Mouse (Mus musculus) hindbrain, embryonic 12.5 days (tissue): Measurements from ENCODE around the gene Dcp1a. TPM values are rescaled to one million over a fixed set of nuclear protein-coding genes. Genes with fewer than 3 reads are reported as not detected.

ENCODE experiments used
- ATAC-seq: fragments of 200-750 bp; cut with Nextera tagmentation; 2 replicates; pipeline ENCODE4 v1.8.0; 2017; ENCODE audit warnings: moderate TSS enrichment; ENCODE audit not compliant: low FRiP score
- H3K27ac ChIP-seq: fragments of 300-500 bp; sonication (generic); 2 replicates; pipeline ENCODE4 v1.5.1; 2016; ENCODE audit warnings: mild to moderate bottlenecking
- H3K27me3 ChIP-seq: fragments of 300-500 bp; sonication (generic); 2 replicates; pipeline ENCODE4 v1.6.1; 2016; ENCODE audit warnings: mild to moderate bottlenecking
- H3K36me3 ChIP-seq: fragments of 300-500 bp; sonication (generic); 2 replicates; pipeline ENCODE4 v1.6.1; 2016; ENCODE audit warnings: mild to moderate bottlenecking
- H3K4me1 ChIP-seq: fragments of 300-500 bp; sonication (generic); 2 replicates; pipeline ENCODE4 v1.6.1; 2016
- H3K4me2 ChIP-seq: fragments of 300-500 bp; sonication (generic); replicated peaks from 2 replicates; pipeline ENCODE4 v1.6.1; 2016; ENCODE audit warnings: mild to moderate bottlenecking
- H3K4me3 ChIP-seq: fragments of 300-500 bp; sonication (generic); 2 replicates; pipeline ENCODE4 v1.5.1; 2016; ENCODE audit warnings: mild to moderate bottlenecking
- H3K9ac ChIP-seq: fragments of 300-500 bp; sonication (generic); 2 replicates; pipeline ENCODE4 v1.6.1; 2016; ENCODE audit warnings: mild to moderate bottlenecking, moderate library complexity
- H3K9me3 ChIP-seq: fragments of 300-500 bp; sonication (generic); replicated peaks from 2 replicates; pipeline ENCODE4 v1.6.1; 2016; ENCODE audit warnings: mild to moderate bottlenecking
- WGBS: fragments of 180-500 bp; shearing (Covaris S2); methylation state at CpG from one replicate; pipeline ENCODE4 v1.1.7; 2016; 5-methylcytosine and 5-hydroxymethylcytosine counted together
- polyA plus RNA-seq: library from polyadenylated mRNA; unstranded; fragments of >200 nt; fragmentation: Nextera tagmentation; extraction: Ambion mirVana; gene quantifications from 2 replicates; pipeline ENCODE4 v1.2.1, GENCODE M21; 2016

The Dcp1a gene
- polyA plus RNA-seq, 1 experiment from 2014 or later, result 29.2 TPM

DNA sequence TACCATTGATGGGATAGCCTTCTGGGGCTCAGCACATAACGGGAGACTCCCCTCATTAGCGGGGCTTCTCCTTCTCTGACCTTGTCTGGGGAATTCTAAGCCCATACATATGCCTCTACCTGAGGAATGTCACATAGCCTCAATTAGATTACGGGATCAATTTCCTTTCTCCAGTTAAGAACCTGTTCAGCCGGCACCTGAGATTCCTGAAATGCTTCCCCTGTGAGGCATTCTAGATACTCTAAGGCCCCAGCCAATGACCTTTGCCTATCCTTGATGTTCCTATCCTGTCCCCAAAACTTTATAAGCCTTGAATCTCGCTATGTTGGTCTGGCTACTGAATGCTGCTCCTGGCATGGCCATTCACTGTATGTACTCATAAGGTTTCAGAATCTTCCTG is 5.7 kb upstream of the Dcp1a start:
- Histone ChIP-seq H3K9ac (no peak overlapping the region), H3K27ac (no peak overlapping the region), H3K27me3 (no peaks in the 10 kb centered on the region), H3K9me3 (no peaks in the 10 kb centered on the region), H3K36me3 (no peaks in the 10 kb centered on the region), H3K4me3 (no peak overlapping the region), H3K4me1 (no peaks in the 10 kb centered on the region), H3K4me2 (no peak overlapping the region)
- ATAC-seq, result no peak
- 71% methylated on average over 5 of the region's 5 CpGs for WGBS

DNA sequence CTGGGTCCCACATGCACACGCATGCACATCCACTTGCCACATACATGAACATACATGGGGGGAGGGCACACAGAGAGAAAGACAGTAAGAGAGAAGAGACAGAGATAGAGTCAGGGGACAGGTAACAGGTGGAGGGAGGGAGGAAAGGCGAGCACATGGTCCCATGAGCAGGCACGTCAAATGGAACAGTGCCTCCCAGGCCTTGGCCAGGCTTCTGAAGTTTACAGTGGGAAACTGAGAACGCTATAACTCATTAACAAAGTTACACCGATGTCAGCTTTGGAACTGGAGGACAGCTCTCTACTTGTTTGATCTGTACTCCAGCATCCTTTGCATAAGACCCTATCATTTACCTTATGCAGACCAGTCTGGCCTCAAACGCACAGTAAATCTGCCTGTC is 4.9 kb upstream of the Dcp1a start:
- no peak for ATAC-seq
- 85% methylated on average over 6 of the region's 6 CpGs for WGBS
- no peaks in the 10 kb centered on the region for H3K27me3 ChIP-seq
- no peak overlapping the region for H3K27ac ChIP-seq
- no peak overlapping the region for H3K9ac ChIP-seq
- H3K9me3 ChIP-seq, result no peaks in the 10 kb centered on the region
- H3K36me3 ChIP-seq, result no peaks in the 10 kb centered on the region
- H3K4me3 ChIP-seq, result no peak overlapping the region
- no peak overlapping the region for H3K4me2 ChIP-seq
- no peaks in the 10 kb centered on the region for H3K4me1 ChIP-seq

DNA sequence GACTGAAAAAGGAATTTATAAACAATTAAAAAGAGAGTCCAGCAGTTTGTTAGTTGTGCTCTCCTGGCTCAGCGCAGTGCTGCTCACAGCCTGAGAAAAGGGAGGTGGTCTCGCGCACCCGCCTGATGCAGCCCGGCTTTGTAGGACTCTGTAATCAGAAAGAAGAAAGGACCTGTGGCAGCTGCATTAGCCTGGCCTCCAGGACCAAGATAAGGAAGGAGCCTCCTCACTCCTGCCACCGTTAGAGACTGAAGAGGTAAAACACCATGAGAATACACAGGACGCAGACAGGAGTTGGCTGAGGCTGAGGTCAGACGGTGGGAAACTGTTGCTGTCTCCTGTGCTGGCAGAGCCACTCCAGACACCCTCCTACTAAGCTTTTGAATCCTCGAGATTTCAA is 12.0 kb downstream of the Dcp1a start, which contains the start of gene Cacna1d:
TSS of gene Cacna1d (minus strand) at position 114 of the 400 bp plus-strand sequence.
- Histone ChIP-seq H3K4me3 (no peak within 1 kb of the TSS), H3K36me3 (peaks cover 48% of the 10 kb centered on the region), H3K9ac (no peak within 1 kb of the TSS), H3K27ac (no peak within 1 kb of the TSS), H3K4me1 (no peaks in the 10 kb centered on the region), H3K9me3 (no peaks in the 10 kb centered on the region), H3K4me2 (no peak within 1 kb of the TSS), H3K27me3 (no peaks in the 10 kb centered on the region)
- no peak for ATAC-seq
- WGBS, result 95% methylated on average over 9 of the region's 9 CpGs

DNA sequence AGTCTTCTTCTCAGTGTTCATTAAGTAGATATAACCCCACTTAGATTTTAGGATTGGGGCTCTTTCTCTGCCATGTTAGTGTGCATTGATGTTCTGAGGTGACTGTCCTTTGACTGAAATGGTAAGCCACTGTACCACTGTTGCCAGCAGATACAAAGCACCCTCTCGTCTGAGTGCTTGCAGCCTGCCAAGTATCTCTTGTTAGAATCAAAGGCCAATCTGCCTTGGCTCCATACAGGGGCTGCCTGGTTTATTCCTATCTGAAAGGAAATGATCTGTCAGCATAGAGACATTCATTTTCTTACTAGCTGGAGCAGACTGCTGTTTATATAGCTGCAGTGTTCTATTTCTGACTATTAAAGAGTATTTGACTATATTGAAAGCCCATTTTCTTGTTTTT is 13.9 kb downstream of the Dcp1a start:
- Histone ChIP-seq H3K9me3 (no peaks in the 10 kb centered on the region), H3K27me3 (no peaks in the 10 kb centered on the region), H3K4me1 (no peaks in the 10 kb centered on the region), H3K36me3 (peaks cover 38% of the 10 kb centered on the region), H3K4me3 (no peak overlapping the region), H3K9ac (no peak overlapping the region), H3K4me2 (no peak overlapping the region), H3K27ac (no peak overlapping the region)
- WGBS, result 86% methylated on average over 1 of the region's 1 CpGs
- no peak for ATAC-seq

DNA sequence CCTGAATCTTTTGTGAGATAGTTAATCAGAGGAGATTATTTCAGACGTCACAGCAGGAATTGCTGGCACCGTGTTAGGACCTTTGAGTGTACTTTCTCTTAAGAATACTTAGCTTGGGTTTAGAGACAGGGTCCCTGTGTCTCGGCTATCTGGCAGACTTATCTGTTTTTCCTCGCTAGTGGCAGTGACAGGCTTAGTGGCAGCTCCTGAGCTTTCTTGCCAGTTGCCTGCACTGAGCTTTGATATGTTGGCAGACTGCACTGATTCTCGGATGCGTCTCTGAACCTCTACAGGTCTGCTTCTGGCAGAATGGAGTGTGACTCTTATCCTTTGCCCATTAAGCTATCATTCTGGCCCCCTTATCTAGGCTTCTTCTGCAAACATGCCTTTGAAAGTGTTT is 15.7 kb downstream of the Dcp1a start:
- no peak overlapping the region for H3K4me2 ChIP-seq
- no peaks in the 10 kb centered on the region for H3K4me1 ChIP-seq
- H3K36me3 ChIP-seq, result peaks cover 45% of the 10 kb centered on the region
- no peaks in the 10 kb centered on the region for H3K27me3 ChIP-seq
- no peaks in the 10 kb centered on the region for H3K9me3 ChIP-seq
- H3K27ac ChIP-seq, result no peak overlapping the region
- ATAC-seq, result no peak
- no peak overlapping the region for H3K4me3 ChIP-seq
- no peak overlapping the region for H3K9ac ChIP-seq
- 84% methylated on average over 6 of the region's 6 CpGs for WGBS

DNA sequence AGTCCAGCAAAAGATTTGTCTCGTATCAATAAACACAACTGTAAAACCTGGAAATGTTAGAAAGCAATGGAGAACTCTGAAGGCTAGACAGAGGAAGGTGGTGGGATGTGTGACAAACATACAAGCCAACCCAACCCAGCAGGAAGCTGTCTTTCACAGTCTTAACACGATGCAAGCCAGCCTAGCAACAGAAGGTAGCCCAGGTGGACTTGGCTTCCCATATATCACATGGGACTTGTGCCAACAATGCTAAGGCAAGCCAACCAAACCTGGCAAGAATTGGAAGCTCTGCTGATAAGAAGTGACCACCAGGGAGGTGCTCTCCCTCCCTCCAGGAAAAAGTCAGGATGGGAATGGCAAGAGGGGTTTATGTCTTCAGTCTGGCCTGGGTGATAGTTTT is 18.9 kb downstream of the Dcp1a start:
- Histone ChIP-seq H3K9ac (no peak overlapping the region), H3K27me3 (no peaks in the 10 kb centered on the region), H3K9me3 (no peaks in the 10 kb centered on the region), H3K36me3 (peaks cover 44% of the 10 kb centered on the region), H3K27ac (no peak overlapping the region), H3K4me3 (no peak overlapping the region), H3K4me1 (no peaks in the 10 kb centered on the region), H3K4me2 (no peak overlapping the region)
- WGBS, result 88% methylated on average over 2 of the region's 2 CpGs
- no peak for ATAC-seq

DNA sequence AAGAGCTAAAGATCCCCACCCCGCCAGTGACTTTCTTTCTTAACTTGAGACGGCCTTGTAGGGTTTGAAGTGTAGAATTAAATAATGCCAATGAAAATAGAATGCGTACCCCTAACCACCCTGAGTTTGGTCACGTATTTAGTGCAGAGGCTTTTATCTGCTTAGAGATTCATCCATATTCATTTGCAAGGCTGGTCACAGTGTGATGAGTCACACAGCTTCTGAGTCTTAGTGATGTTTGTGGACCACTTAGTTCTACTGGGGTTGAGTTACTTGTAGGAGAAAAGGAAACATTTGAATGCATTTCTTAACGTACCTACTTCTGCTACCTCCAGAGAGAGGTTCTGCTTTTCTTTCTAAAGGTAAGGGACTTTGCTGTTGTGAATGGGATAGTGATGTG is 25.7 kb downstream of the Dcp1a start:
- 86% methylated on average over 5 of the region's 5 CpGs for WGBS
- no peaks in the 10 kb centered on the region for H3K4me1 ChIP-seq
- H3K36me3 ChIP-seq, result peaks cover 54% of the 10 kb centered on the region
- H3K27me3 ChIP-seq, result no peaks in the 10 kb centered on the region
- H3K4me3 ChIP-seq, result no peak overlapping the region
- ATAC-seq, result no peak
- H3K9ac ChIP-seq, result no peak overlapping the region
- H3K4me2 ChIP-seq, result no peak overlapping the region
- H3K9me3 ChIP-seq, result no peaks in the 10 kb centered on the region
- H3K27ac ChIP-seq, result no peak overlapping the region

DNA sequence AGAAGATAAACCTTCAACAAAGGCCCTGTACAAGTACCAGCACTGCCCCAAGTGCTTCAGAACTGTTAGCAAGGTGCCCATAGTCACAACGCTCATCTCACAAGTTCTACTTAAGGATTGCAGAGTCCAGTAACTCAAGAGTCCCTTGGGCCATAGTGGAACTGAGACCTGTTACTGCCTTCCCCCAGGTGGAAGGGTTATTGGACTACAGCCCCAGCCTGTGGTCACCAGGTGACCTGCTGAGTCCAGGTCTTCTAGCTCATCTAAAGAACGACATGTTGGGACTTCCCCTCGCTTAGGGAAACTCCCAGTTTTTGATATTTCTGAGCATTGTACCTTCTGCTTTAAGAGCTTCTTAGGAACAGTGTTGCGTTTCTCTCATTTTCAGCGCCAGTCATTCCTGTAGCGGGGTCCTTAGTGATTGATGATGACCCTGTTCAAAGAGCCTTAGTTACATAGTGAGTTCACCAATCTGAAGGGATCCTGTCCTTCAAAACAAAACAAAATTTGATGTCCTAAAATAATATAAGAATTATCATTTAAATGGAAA is 31.0 kb downstream of the Dcp1a start:
- Histone ChIP-seq H3K27ac (no peak overlapping the region), H3K4me2 (no peak overlapping the region), H3K36me3 (peaks cover 60% of the 10 kb centered on the region), H3K9me3 (no peaks in the 10 kb centered on the region), H3K9ac (no peak overlapping the region), H3K4me1 (no peaks in the 10 kb centered on the region), H3K27me3 (no peaks in the 10 kb centered on the region), H3K4me3 (no peak overlapping the region)
- 98% methylated on average over 6 of the region's 6 CpGs for WGBS
- no peak for ATAC-seq

DNA sequence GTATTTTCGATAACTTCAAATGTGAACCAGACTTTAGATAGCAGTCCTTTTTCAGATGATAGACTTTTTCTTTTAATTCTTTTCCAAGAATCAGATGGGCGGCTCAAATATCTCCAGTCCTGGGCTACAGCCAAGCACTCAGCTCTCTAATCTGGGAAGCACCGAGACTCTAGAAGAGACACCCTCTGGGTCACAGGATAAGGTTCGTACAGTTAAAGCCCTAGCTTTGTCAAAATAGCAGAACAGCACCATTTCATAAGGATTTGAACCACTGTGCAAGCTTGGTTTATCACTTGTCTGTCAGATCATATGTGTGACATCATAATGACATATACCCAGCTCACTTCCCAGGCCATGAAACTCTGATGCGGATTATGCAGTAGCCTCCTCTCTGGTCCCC is 33.6 kb downstream of the Dcp1a start:
- H3K27ac ChIP-seq, result no peak overlapping the region
- no peak overlapping the region for H3K4me2 ChIP-seq
- WGBS, result 91% methylated on average over 5 of the region's 5 CpGs
- ATAC-seq, result no peak
- no peaks in the 10 kb centered on the region for H3K9me3 ChIP-seq
- no peak overlapping the region for H3K4me3 ChIP-seq
- no peaks in the 10 kb centered on the region for H3K27me3 ChIP-seq
- no peaks in the 10 kb centered on the region for H3K4me1 ChIP-seq
- no peak overlapping the region for H3K9ac ChIP-seq
- H3K36me3 ChIP-seq, result peaks cover 42% of the 10 kb centered on the region

DNA sequence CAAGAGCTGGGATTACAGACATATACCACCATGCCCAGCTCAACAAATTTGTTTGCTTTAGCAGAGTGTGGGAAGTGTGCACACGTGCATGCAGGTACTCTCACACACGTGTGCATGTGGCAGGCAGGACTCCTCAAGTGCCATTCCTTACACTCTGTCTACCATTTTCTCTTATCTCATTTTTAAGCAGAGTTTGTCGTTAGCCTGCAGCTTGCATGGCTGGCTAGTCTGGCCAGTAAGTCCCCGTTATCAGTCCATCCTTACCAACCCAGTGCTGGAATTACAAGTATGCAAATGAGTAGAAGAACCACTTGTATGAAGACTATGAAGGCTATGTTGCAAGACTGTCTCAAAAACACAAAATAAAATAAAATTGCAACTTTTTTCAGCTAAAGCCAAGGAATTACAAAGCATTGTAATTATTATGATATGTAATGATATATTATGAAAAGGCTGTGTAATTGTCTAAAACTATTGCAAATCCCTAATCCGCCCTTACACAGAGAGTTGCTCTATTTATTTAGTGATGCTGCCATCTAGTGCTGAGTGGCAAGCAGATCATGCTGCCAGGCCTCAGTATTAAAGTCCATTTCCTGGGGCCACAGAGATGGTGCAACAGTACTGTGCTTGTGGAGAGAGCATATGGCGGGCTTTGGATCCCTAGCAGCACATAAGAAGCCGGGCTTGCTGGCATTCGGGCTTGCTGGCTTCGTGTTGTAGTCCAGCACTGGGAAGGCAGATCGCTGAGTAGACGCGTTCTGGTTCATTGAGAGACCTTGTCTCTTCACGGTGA is 36.8 kb downstream of the Dcp1a start:
- Histone ChIP-seq H3K27ac (no peak overlapping the region), H3K9ac (no peak overlapping the region), H3K9me3 (no peaks in the 10 kb centered on the region), H3K36me3 (peaks cover 60% of the 10 kb centered on the region), H3K4me3 (no peak overlapping the region), H3K4me1 (no peaks in the 10 kb centered on the region), H3K27me3 (no peaks in the 10 kb centered on the region), H3K4me2 (no peak overlapping the region)
- 91% methylated on average over 13 of the region's 13 CpGs for WGBS
- ATAC-seq, result no peak

DNA sequence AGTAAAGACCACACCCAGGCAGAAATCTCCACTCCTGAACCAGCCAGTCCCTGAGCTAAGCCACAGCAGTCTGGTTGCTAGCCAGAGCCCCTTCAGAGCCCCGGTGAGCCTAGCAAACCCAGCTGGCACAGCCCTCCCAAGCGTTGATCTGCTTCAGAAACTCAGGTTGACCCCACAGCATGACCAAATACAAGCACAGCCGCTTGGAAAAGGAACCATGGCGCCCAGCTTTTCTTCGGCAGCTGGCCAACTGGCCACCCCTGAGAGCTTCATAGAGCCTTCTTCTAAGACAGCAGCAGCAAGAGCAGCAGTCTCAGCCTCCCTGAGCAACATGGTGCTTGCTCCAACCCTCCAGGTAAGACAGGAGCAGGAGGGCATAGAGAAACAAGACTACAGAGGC is 40.0 kb downstream of the Dcp1a start:
- no peak overlapping the region for H3K27ac ChIP-seq
- no peak for ATAC-seq
- no peak overlapping the region for H3K9ac ChIP-seq
- no peaks in the 10 kb centered on the region for H3K27me3 ChIP-seq
- 88% methylated on average over 5 of the region's 5 CpGs for WGBS
- H3K36me3 ChIP-seq, result peaks cover 69% of the 10 kb centered on the region
- no peaks in the 10 kb centered on the region for H3K4me1 ChIP-seq
- no peak overlapping the region for H3K4me2 ChIP-seq
- no peaks in the 10 kb centered on the region for H3K9me3 ChIP-seq
- H3K4me3 ChIP-seq, result no peak overlapping the region

DNA sequence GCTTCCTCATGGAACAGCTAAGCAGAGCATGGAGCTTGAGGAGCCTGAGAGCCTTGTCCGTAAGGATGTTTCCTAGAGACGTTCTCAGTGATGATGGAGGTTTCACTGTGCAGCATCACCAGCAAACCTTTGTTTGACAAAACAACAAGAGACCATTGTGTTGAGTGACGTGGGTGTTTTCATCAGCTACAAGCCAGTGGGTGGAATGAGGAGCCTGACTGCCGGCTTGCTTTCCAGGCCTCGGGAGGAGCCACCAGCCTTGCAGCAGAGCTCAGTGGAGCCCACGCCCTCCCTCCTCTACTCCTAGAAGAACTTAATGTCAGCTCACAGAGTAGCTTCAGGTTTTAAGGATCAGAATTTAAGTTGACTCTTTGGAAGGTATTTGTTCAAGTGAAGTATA is 44.0 kb downstream of the Dcp1a start:
- H3K9me3 ChIP-seq, result no peaks in the 10 kb centered on the region
- no peaks in the 10 kb centered on the region for H3K27me3 ChIP-seq
- WGBS, result 62% methylated on average over 6 of the region's 6 CpGs
- H3K4me3 ChIP-seq, result no peak overlapping the region
- peaks cover 91% of the 10 kb centered on the region for H3K36me3 ChIP-seq
- H3K9ac ChIP-seq, result no peak overlapping the region
- no peak overlapping the region for H3K27ac ChIP-seq
- ATAC-seq, result no peak
- H3K4me2 ChIP-seq, result no peak overlapping the region
- no peaks in the 10 kb centered on the region for H3K4me1 ChIP-seq

DNA sequence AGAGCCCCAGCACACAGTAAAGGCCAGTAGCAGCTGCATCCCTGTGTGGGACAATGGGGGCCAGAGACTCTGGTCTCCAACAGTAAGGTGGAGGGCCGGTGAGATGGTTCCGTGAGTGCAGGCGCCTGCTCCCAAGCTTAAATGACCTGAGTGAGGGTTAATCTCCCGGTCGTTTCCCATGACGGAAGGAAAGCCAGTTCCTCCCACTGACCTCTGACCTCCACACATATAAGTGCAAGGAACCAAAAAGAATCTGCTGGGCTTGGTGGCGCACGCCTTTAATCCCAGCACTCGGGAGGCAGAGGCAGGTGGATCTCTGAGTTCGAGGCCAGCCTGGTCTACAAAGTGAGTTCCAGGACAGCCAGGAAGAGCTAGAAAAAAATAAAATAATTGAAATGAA is 49.1 kb downstream of the Dcp1a start:
- Histone ChIP-seq H3K4me3 (no peak overlapping the region), H3K27ac (no peak overlapping the region), H3K9me3 (no peaks in the 10 kb centered on the region), H3K4me2 (no peak overlapping the region), H3K4me1 (no peaks in the 10 kb centered on the region), H3K9ac (no peak overlapping the region), H3K36me3 (peaks cover 48% of the 10 kb centered on the region), H3K27me3 (no peaks in the 10 kb centered on the region)
- 90% methylated on average over 10 of the region's 10 CpGs for WGBS
- no peak for ATAC-seq
